Mouse (Mus musculus): ENCODE measurements around the gene Baiap2l1. TPM values are rescaled to one million over a fixed set of nuclear protein-coding genes. Genes with fewer than 3 reads are reported as not detected.

The Baiap2l1 gene
- polyA plus RNA-seq, 1 experiment: not detected

DNA sequence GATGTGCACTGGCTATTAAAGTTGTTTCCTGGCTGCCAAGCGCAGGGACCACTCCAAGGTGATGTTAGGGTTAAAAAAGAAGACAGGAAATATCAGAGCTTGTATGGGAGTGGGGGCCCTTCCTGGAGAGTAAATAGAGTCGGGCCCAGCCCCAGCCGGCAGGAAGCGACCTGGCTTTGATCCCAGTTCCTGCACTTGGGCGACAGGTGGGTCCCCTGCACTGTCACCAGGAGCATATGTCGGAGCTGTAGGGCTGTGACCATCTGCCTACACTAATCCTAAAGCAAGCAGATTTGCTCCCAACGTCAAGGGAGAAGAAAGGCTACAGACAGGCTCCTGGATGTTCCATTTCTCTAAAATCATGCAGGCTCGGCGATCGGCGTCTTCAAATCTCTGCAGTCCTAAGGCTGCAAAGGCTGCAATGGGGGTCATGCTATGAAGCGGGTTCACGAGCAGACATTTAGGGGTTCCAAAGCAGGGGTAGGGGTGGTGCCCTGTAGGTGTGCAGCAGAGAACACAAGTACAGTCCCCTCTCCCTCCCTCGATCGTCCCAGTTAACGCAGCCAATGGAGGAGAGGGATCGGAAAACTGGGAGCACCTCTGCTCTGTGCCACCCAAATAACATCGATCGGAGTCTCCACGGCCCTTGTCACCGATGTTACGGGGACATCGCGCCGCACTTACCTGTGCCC lies 135.0 kb downstream of the Baiap2l1 start:
- H3K27ac ChIP-seq (ENCODE audit: control insufficient read depth, insufficient read depth, low read depth, low read length, poor library complexity): peak overlapping the region; percentile 31
- under 1% methylated on average over 25 of the region's 25 CpGs for WGBS

DNA sequence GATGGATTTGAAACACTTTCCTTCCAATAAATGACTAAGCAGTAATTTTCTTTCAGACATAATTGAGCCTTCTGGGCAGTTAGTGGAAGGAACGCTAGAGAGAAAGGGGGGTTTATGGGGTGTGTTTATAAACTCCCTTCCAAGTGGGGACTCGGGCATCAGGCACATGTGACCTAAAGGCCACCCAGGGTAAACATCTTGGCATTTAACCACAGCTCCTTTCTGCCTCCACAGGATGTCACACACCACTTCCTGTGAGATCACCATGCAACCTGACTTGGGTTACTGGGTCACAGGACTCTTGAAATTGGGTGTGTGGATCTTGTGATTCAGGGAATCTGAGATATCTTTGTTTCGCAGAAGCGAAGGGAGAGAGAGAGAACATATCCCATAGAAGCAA lies 136.6 kb downstream of the Baiap2l1 start:
- Histone ChIP-seq H3K27ac (ENCODE audit: control insufficient read depth, insufficient read depth, low read depth, low read length, poor library complexity) (no peak overlapping the region), H3K4me1 (ENCODE audit: control insufficient read depth, insufficient read depth, low read length) (no peaks in the 10 kb centered on the region; the same call in none of the 2 replicates)
- TF ChIP-seq POLR2A (IDR thresholded peaks at IDR 0.05; ENCODE audit: borderline replicate concordance, control insufficient read depth, low read depth, low read length): no peak
- TF ChIP-seq CTCF (IDR thresholded peaks at IDR 0.05; ENCODE audit: control insufficient read depth, insufficient read depth, low read length): no peak

More for the DNA sequence above, 135.0 kb downstream of the Baiap2l1 start:
- H3K4me1 ChIP-seq (ENCODE audit: control insufficient read depth, insufficient read depth, low read length): no peaks in the 10 kb centered on the region; the same call in none of the 2 replicates
- TF ChIP-seq POLR2A (IDR thresholded peaks at IDR 0.05; ENCODE audit: borderline replicate concordance, control insufficient read depth, low read depth, low read length) (no peak), CTCF (IDR thresholded peaks at IDR 0.05; ENCODE audit: control insufficient read depth, insufficient read depth, low read length) (no peak)
- H3K4me3 ChIP-seq (replicated peaks; ENCODE audit: control insufficient read depth, low read depth, low read length): peak overlapping the region; percentile 83

DNA sequence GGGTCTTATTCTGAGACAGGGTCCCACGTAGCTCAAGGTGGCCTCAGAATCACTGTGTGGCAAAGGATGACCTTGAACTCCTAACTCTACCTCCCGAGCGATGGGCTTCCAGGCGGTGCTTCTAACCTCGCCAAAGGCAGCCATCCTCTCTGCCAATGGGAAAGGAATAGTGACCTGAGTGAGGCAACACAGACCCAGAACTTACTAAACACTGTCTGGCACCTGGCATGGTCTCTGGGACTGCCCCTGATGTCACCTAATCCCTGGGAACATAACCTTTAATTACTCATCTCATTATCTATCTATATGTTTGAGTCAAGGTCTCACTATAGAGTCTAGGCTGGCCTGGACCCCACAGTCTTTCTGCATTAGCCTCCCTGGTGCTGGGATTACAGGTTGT lies 138.0 kb downstream of the Baiap2l1 start:
- Histone ChIP-seq H3K4me3 (replicated peaks; ENCODE audit: control insufficient read depth, low read depth, low read length) (no peak overlapping the region), H3K4me1 (ENCODE audit: control insufficient read depth, insufficient read depth, low read length) (no peaks in the 10 kb centered on the region; the same call in none of the 2 replicates), H3K27ac (ENCODE audit: control insufficient read depth, insufficient read depth, low read depth, low read length, poor library complexity) (no peak overlapping the region)
- TF ChIP-seq CTCF (IDR thresholded peaks at IDR 0.05; ENCODE audit: control insufficient read depth, insufficient read depth, low read length) (no peak), POLR2A (IDR thresholded peaks at IDR 0.05; ENCODE audit: borderline replicate concordance, control insufficient read depth, low read depth, low read length) (no peak)
- WGBS: 82% methylated on average over 5 of the region's 5 CpGs

More for the DNA sequence above, 136.6 kb downstream of the Baiap2l1 start:
- no peak overlapping the region for H3K4me3 ChIP-seq (replicated peaks; ENCODE audit: control insufficient read depth, low read depth, low read length)
- 10% methylated on average over 4 of the region's 4 CpGs for WGBS

DNA sequence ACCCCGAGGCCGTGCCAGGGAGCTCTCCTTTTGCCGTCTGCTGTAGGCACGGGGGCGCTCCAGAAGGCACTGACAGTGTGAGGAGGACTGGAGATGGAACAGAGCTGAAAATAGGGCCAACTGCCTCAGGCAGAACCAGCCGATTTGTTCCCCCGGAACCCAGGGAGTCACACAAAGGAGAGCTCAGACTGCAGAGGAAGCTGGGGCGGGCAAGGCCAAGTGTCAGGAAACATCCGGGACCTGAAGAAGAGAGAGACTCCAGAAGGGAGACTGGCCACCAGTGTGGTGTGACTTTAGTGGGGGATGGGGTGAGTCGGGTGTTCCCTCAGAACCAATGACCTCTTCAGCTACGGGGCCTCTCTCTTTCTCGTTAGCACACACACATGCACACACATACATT lies 138.6 kb downstream of the Baiap2l1 start:
- 69% methylated on average over 12 of the region's 12 CpGs for WGBS
- no peak overlapping the region for H3K4me3 ChIP-seq (replicated peaks; ENCODE audit: control insufficient read depth, low read depth, low read length)
- H3K4me1 ChIP-seq (ENCODE audit: control insufficient read depth, insufficient read depth, low read length): no peaks in the 10 kb centered on the region; the same call in none of the 2 replicates
- no peak for TF ChIP-seq CTCF (IDR thresholded peaks at IDR 0.05; ENCODE audit: control insufficient read depth, insufficient read depth, low read length)
- no peak for TF ChIP-seq POLR2A (IDR thresholded peaks at IDR 0.05; ENCODE audit: borderline replicate concordance, control insufficient read depth, low read depth, low read length)
- no peak overlapping the region for H3K27ac ChIP-seq (ENCODE audit: control insufficient read depth, insufficient read depth, low read depth, low read length, poor library complexity)

DNA sequence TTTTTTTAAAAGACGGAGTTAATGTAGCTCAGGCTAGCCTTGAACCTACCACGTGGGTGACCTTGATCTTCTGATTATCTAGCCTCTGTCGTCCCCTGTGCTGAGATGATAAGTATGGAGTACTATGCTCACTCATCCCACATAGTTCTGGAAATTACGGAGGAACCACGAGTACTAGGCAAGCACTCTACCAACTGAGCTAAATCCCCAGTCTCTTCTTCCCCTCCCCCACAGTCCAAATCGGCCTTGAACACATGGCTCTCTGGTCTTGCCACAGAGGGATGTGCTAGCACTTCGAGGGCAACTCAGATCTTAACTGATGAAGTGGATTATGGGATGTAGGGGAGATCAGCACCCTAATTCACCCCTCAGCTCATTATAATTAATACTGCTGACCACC lies 139.9 kb downstream of the Baiap2l1 start:
- Histone ChIP-seq H3K27ac (ENCODE audit: control insufficient read depth, insufficient read depth, low read depth, low read length, poor library complexity) (no peak overlapping the region), H3K4me1 (ENCODE audit: control insufficient read depth, insufficient read depth, low read length) (no peaks in the 10 kb centered on the region; the same call in none of the 2 replicates), H3K4me3 (replicated peaks; ENCODE audit: control insufficient read depth, low read depth, low read length) (no peak overlapping the region)
- 78% methylated on average over 7 of the region's 7 CpGs for WGBS
- TF ChIP-seq CTCF (IDR thresholded peaks at IDR 0.05; ENCODE audit: control insufficient read depth, insufficient read depth, low read length) (no peak), POLR2A (IDR thresholded peaks at IDR 0.05; ENCODE audit: borderline replicate concordance, control insufficient read depth, low read depth, low read length) (no peak)

DNA sequence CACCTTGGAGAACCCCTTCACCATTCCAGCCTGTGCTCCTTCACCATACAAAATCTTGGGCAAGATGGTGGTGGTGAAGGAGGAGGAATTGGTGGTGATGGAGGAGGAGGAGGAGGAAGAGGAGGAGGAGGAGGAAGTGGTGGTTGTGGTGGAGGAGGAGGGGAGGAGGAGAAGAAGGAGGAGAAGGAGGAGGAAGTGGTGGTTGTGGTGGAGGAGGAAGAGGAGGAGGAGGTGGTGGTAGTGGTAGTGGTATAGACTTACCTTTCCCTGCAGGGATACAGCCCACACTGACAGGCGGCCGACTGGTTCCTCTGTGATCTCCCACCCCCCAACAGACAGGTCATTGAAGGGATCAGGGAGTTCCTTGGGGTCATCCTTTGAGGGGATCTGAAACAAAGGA lies 141.9 kb downstream of the Baiap2l1 start:
- no peak overlapping the region for H3K4me3 ChIP-seq (replicated peaks; ENCODE audit: control insufficient read depth, low read depth, low read length)
- no peaks in the 10 kb centered on the region; the same call in 1 of the 2 replicates for H3K4me1 ChIP-seq (ENCODE audit: control insufficient read depth, insufficient read depth, low read length)
- 0% methylated on average over 2 of the region's 2 CpGs for WGBS
- TF ChIP-seq POLR2A (IDR thresholded peaks at IDR 0.05; ENCODE audit: borderline replicate concordance, control insufficient read depth, low read depth, low read length) (no peak), CTCF (IDR thresholded peaks at IDR 0.05; ENCODE audit: control insufficient read depth, insufficient read depth, low read length) (no peak)
- H3K27ac ChIP-seq (ENCODE audit: control insufficient read depth, insufficient read depth, low read depth, low read length, poor library complexity): no peak overlapping the region

Other genes with a start within 250 kb of the Baiap2l1 start
- gene Bhlha15, start 167.8 kb downstream of the Baiap2l1 start, polyA plus RNA-seq (2011; ENCODE audit: insufficient read depth, insufficient read length, low replicate concordance, missing spikeins): 0.56 and 0.72 TPM in 2 replicates
- gene Tecpr1, start 134.5 kb downstream of the Baiap2l1 start, polyA plus RNA-seq (2011; ENCODE audit: insufficient read depth, insufficient read length, low replicate concordance, missing spikeins): 9.6 and 11.9 TPM in 2 replicates
- gene Bri3, start 113.7 kb downstream of the Baiap2l1 start, polyA plus RNA-seq (2011; ENCODE audit: insufficient read depth, insufficient read length, low replicate concordance, missing spikeins): 29.0 and 57.2 TPM in 2 replicates
- gene Nptx2, start 187.8 kb upstream of the Baiap2l1 start, polyA plus RNA-seq (2011; ENCODE audit: insufficient read depth, insufficient read length, low replicate concordance, missing spikeins): 1.4 TPM in 1 of 2 replicates, not detected in the other

Data from bone marrow, adult 2 months (tissue).